Mouse (Mus musculus): Measurements from ENCODE around the gene Mgl2.

Mgl2 gene

DNA sequence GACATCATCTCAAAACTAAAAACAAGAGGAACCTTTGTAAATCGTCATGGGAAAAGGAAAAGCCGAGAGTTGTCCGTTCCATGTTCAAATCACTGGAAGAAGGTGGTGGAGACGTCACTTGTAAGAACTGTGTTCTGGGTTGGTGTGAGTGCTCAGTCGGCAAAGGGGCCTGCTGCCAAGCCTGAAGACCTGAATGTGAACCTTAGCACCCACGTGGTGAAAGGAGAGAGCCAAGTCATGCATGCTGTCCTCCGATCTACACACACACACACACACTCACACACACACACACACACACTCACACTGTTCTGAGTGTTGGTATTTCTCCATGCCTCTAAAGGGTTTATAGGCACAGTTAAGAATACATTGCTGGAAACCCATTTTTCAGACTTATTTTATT lies 41.1 kb downstream of the Mgl2 start:
- no peak for DNase-seq

- DNase-seq: peak in 1 of 2 experiments; percentile 11
Observed at GRCm38 (mm10) chr11:70171847-70172246, 41.7 kb downstream of the Mgl2 start.

DNA sequence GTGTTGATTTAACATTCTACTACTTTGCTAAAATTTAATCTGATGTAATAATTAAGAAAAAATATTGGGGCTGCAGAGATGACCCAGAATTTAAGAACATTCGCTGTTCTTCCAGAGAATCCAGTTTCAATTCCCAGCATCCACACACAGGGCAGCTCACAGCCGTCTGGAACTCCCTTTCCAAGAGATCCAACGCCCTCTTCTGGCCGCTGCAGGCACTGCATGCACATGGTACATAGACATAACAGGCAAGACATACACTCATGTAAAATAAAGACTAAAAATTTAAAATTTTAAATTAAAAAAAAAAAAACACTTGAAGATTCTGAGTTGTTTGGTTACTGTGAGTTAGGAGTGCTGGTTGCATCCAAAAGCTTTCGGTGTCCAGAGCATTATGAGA lies 42.2 kb downstream of the Mgl2 start:
- no peak for DNase-seq

DNA sequence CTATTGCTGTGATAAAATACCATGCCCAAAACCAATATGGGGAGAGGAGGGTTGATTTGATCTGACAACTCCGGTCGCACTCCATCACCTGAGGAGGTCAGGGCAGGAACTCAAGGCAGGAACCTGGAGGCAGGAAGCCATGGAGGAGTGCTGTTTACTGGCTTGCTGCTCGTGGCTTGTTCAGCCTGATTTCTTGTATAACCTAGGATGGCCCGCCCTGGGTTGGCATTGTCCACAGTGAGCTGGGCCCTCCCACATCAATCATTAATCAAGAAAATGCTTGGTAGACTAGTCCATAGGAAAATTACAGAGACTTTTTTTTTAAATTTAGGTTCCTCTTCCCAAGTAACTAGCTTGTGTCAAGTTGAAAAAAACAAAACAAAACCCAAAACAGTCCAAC lies 44.4 kb downstream of the Mgl2 start:
- DNase-seq: no peak

GRCm38 (mm10) chr11:70177647-70178046 lies 47.5 kb downstream of the Mgl2 start:
- no peak for DNase-seq

GRCm38 (mm10) chr11:70178311-70178710 lies 48.2 kb downstream of the Mgl2 start:
- no peak for DNase-seq

GRCm38 (mm10) chr11:70178756-70179155 lies 48.6 kb downstream of the Mgl2 start:
- no peak for DNase-seq

DNA sequence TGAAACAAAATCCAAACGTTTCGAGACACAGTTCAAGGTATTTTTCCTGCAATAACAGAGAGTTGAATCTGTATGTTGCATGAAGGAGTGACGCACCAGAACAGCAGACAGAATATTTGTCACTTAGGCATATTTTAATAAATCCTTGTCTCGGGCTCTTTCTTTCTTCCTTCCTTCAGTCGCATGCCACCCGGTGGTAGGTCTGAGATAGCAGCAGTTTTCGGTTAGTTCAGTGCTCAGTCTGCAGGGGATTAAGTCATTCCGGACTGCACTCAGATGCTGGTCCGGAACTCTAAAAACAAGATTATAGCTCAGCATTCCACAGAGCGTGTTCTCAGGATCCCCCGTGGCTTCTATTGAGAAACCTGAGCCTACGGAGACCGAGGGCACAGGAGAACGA lies 49.3 kb downstream of the Mgl2 start:
- DNase-seq: no peak

- DNase-seq: no peak
Observed at GRCm38 (mm10) chr11:70180496-70180895, 50.4 kb downstream of the Mgl2 start.

- DNase-seq: no peak
Observed at GRCm38 (mm10) chr11:70185120-70185519, 55.0 kb downstream of the Mgl2 start.
